Mouse (Mus musculus) heart, embryonic 12.5 days (tissue): ENCODE measurements around the gene Pum2. TPM values are rescaled to one million over a fixed set of nuclear protein-coding genes. Genes with fewer than 3 reads are reported as not detected.
"Not testable (repeated sequence)": the region's sequence is repeated elsewhere in the genome, so short reads cannot be mapped to it uniquely, and the experiment has no call there.

Source experiments
- ATAC-seq: fragments of 200-750 bp; cut with Nextera tagmentation; 2 replicates; pipeline ENCODE4 v1.8.0; 2017; ENCODE audit warnings: moderate TSS enrichment, moderate library complexity; ENCODE audit not compliant: insufficient number of reproducible peaks, low FRiP score
- H3K27ac ChIP-seq: fragments of 300-500 bp; sonication (generic); 2 replicates; pipeline ENCODE4 v1.5.1; 2016; ENCODE audit warnings: mild to moderate bottlenecking, moderate library complexity; ENCODE audit not compliant: poor library complexity, severe bottlenecking
- H3K27me3 ChIP-seq: fragments of 300-500 bp; sonication (generic); replicated peaks from 2 replicates; pipeline ENCODE4 v1.6.1; 2016; ENCODE audit warnings: mild to moderate bottlenecking, moderate library complexity
- H3K36me3 ChIP-seq: fragments of 300-500 bp; sonication (generic); 2 replicates; pipeline ENCODE4 v1.6.1; 2016; ENCODE audit warnings: mild to moderate bottlenecking, moderate library complexity
- H3K4me1 ChIP-seq: fragments of 300-500 bp; sonication (generic); replicated peaks from 2 replicates; pipeline ENCODE4 v1.6.1; 2016; ENCODE audit warnings: mild to moderate bottlenecking
- H3K4me2 ChIP-seq: fragments of 300-500 bp; sonication (generic); 2 replicates; pipeline ENCODE4 v1.6.1; 2016; ENCODE audit warnings: mild to moderate bottlenecking, moderate library complexity
- H3K4me3 ChIP-seq: fragments of 300-500 bp; sonication (generic); 2 replicates; pipeline ENCODE4 v1.5.1; 2016; ENCODE audit warnings: mild to moderate bottlenecking
- H3K9ac ChIP-seq: fragments of 300-500 bp; sonication (generic); 2 replicates; pipeline ENCODE4 v1.6.1; 2016; ENCODE audit warnings: mild to moderate bottlenecking, moderate library complexity
- H3K9me3 ChIP-seq: fragments of 300-500 bp; sonication (generic); replicated peaks from 2 replicates; pipeline ENCODE4 v1.6.1; 2016; ENCODE audit warnings: mild to moderate bottlenecking, moderate library complexity
- WGBS: fragments of 180-500 bp; shearing (Covaris S2); methylation state at CpG from one replicate; pipeline ENCODE4 v1.1.7; 2016; 5-methylcytosine and 5-hydroxymethylcytosine counted together
- polyA plus RNA-seq: library from polyadenylated mRNA; unstranded; fragments of >200 nt; fragmentation: Nextera tagmentation; extraction: Ambion mirVana; gene quantifications from 2 replicates; pipeline ENCODE4 v1.2.1, GENCODE M21; 2016

Gene Pum2
- polyA plus RNA-seq, 1 experiment from 2014 or later, result 37.3 TPM

DNA sequence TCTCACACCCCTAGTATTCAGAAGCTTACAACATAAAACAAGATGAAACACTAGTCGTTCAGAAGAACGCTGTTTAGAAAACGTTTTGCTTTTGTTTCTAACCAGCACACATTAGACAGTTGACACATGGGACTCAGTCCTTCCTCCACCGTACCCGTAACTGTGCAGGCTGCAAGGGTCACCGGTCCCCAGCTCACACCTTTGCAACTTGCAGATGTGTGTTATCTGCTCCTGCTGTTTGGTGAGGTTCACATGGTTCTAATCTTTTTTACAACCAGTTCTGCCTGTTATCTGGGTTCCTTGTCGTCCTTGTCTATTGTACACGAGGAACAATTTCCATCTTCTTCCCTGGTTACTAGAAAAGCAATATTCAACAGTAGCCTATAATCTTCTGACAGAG lies 25.7 kb upstream of the Pum2 start:
- not testable (repeated sequence) for H3K4me2 ChIP-seq, H3K9me3 ChIP-seq, H3K9ac ChIP-seq, H3K4me3 ChIP-seq, H3K36me3 ChIP-seq, H3K27ac ChIP-seq, H3K27me3 ChIP-seq, H3K4me1 ChIP-seq, ATAC-seq
- WGBS, result 42% methylated on average over 8 of the region's 8 CpGs

GRCm38 (mm10) chr12:8650027-8650426 lies 23.9 kb upstream of the Pum2 start:
- H3K9me3 ChIP-seq, H3K4me3 ChIP-seq, H3K27ac ChIP-seq, H3K27me3 ChIP-seq, ATAC-seq, H3K36me3 ChIP-seq, H3K4me1 ChIP-seq, H3K4me2 ChIP-seq, H3K9ac ChIP-seq: not testable (repeated sequence)
- 53% methylated on average over 3 of the region's 3 CpGs for WGBS

- no peaks in the 10 kb centered on the region for H3K36me3 ChIP-seq
- H3K4me1 ChIP-seq, result peaks cover 13% of the 10 kb centered on the region
- no peak overlapping the region for H3K9ac ChIP-seq
- no peak overlapping the region for H3K4me2 ChIP-seq
- H3K27ac ChIP-seq, result no peak overlapping the region
- no peak for ATAC-seq
- no peak overlapping the region for H3K4me3 ChIP-seq
- WGBS, result 77% methylated on average over 4 of the region's 4 CpGs
- H3K27me3 ChIP-seq, result no peaks in the 10 kb centered on the region
- H3K9me3 ChIP-seq, result no peaks in the 10 kb centered on the region
Observed at GRCm38 (mm10) chr12:8656596-8656995, 17.3 kb upstream of the Pum2 start.

- H3K4me2 ChIP-seq, result no peak overlapping the region
- no peak overlapping the region for H3K4me3 ChIP-seq
- H3K27ac ChIP-seq, result no peak overlapping the region
- peaks cover 13% of the 10 kb centered on the region for H3K4me1 ChIP-seq
- no peaks in the 10 kb centered on the region for H3K27me3 ChIP-seq
- no peaks in the 10 kb centered on the region for H3K9me3 ChIP-seq
- 68% methylated on average over 10 of the region's 10 CpGs for WGBS
- no peak for ATAC-seq
- H3K36me3 ChIP-seq, result no peaks in the 10 kb centered on the region
- H3K9ac ChIP-seq, result no peak overlapping the region
Observed at GRCm38 (mm10) chr12:8657116-8657515, 16.8 kb upstream of the Pum2 start.

GRCm38 (mm10) chr12:8657629-8658366 lies 16.1 kb upstream of the Pum2 start:
- 88% methylated on average over 6 of the region's 6 CpGs for WGBS
- Histone ChIP-seq H3K36me3 (no peaks in the 10 kb centered on the region), H3K27me3 (no peaks in the 10 kb centered on the region), H3K4me3 (no peak overlapping the region), H3K4me1 (peaks cover 13% of the 10 kb centered on the region), H3K27ac (no peak overlapping the region), H3K9me3 (no peaks in the 10 kb centered on the region), H3K9ac (no peak overlapping the region), H3K4me2 (no peak overlapping the region)
- ATAC-seq, result no peak

- H3K9ac ChIP-seq, result no peak overlapping the region
- no peak overlapping the region for H3K4me3 ChIP-seq
- whole genome bisulfite sequencing, result 77% methylated on average over 15 of the region's 15 CpGs
- H3K27ac ChIP-seq, result no peak overlapping the region
- no peaks in the 10 kb centered on the region for H3K27me3 ChIP-seq
- H3K4me2 ChIP-seq, result no peak overlapping the region
- no peaks in the 10 kb centered on the region for H3K9me3 ChIP-seq
- no peak for ATAC-seq
- H3K36me3 ChIP-seq, result no peaks in the 10 kb centered on the region
- peaks cover 13% of the 10 kb centered on the region for H3K4me1 ChIP-seq
Observed at GRCm38 (mm10) chr12:8659406-8660279, 14.3 kb upstream of the Pum2 start.

DNA sequence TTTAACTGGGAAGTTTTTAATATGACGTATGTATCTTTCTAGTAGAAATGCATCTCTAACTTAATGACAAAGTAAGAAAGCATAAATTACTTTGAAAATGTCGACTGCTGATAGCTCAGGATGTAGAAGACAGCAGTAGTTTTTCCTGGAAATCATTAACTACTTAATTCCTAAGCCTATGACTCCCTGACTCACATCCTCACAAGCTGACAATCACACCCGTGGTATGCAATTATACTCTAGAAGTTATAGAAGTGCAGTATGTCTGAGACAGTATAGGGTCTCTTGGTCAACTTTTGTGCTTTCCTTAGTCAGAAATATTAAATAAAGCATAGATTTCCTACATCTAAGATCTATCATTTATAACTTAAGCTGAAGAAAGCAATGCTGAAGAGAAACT lies 12.2 kb upstream of the Pum2 start:
- peaks cover 4% of the 10 kb centered on the region for H3K4me1 ChIP-seq
- H3K27ac ChIP-seq, result no peak overlapping the region
- H3K36me3 ChIP-seq, result no peaks in the 10 kb centered on the region
- no peaks in the 10 kb centered on the region for H3K9me3 ChIP-seq
- ATAC-seq, result no peak
- no peak overlapping the region for H3K4me2 ChIP-seq
- WGBS, result 57% methylated on average over 3 of the region's 3 CpGs
- H3K4me3 ChIP-seq, result no peak overlapping the region
- H3K27me3 ChIP-seq, result no peaks in the 10 kb centered on the region
- no peak overlapping the region for H3K9ac ChIP-seq

GRCm38 (mm10) chr12:8662175-8662574 lies 11.8 kb upstream of the Pum2 start:
- no peaks in the 10 kb centered on the region for H3K27me3 ChIP-seq
- no peaks in the 10 kb centered on the region for H3K9me3 ChIP-seq
- no peak overlapping the region for H3K27ac ChIP-seq
- no peaks in the 10 kb centered on the region for H3K36me3 ChIP-seq
- ATAC-seq, result no peak
- no peak overlapping the region for H3K4me2 ChIP-seq
- H3K4me1 ChIP-seq, result no peaks in the 10 kb centered on the region
- no peak overlapping the region for H3K4me3 ChIP-seq
- no peak overlapping the region for H3K9ac ChIP-seq
- 48% methylated on average over 2 of the region's 2 CpGs for WGBS

GRCm38 (mm10) chr12:8662721-8663120 lies 11.2 kb upstream of the Pum2 start:
- H3K4me2 ChIP-seq, result no peak overlapping the region
- H3K27ac ChIP-seq, result no peak overlapping the region
- H3K9ac ChIP-seq, result no peak overlapping the region
- no peak for ATAC-seq
- H3K4me3 ChIP-seq, result no peak overlapping the region
- H3K27me3 ChIP-seq, result no peaks in the 10 kb centered on the region
- no peaks in the 10 kb centered on the region for H3K9me3 ChIP-seq
- H3K4me1 ChIP-seq, result 0 out of 2 replicates have a peak, but pooled peaks cover 1% of the 10 kb centered on the region
- WGBS, result 72% methylated on average over 4 of the region's 4 CpGs
- no peaks in the 10 kb centered on the region for H3K36me3 ChIP-seq

GRCm38 (mm10) chr12:8667473-8668255 lies 6.3 kb upstream of the Pum2 start:
- no peak overlapping the region for H3K9ac ChIP-seq
- WGBS, result 72% methylated on average over 4 of the region's 4 CpGs
- 0 out of 2 replicates have a peak, but pooled peaks cover 10% of the 10 kb centered on the region for H3K4me1 ChIP-seq
- H3K9me3 ChIP-seq, result 0 out of 2 replicates have a peak, but pooled peaks cover 3% of the 10 kb centered on the region
- H3K27ac ChIP-seq, result no peak overlapping the region
- no peaks in the 10 kb centered on the region for H3K27me3 ChIP-seq
- H3K36me3 ChIP-seq, result no peaks in the 10 kb centered on the region
- H3K4me3 ChIP-seq, result no peak overlapping the region
- ATAC-seq, result no peak
- no peak overlapping the region for H3K4me2 ChIP-seq

DNA sequence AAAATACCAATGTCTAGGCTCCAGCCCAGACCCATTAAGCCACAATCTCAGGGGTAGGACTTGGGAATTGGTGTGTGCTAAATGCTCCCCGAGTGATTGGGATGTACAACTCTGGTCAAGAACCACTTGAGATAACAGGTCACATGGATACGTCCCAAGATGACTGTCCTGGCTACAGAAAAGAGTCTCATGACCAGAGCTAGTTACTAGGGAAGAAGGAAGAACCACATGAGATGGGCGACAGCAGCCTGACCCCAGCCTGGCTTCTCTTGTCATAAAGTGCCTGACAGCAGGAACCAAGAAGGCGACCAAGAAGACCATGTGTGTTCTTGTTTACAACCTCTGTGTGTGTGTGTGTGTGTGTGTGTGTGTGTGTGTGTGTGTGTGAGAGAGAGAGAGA lies 4.5 kb upstream of the Pum2 start:
- Histone ChIP-seq H3K9ac (no peak overlapping the region), H3K4me3 (no peak overlapping the region), H3K27ac (no peak overlapping the region), H3K27me3 (no peaks in the 10 kb centered on the region), H3K9me3 (0 out of 2 replicates have a peak, but pooled peaks cover 3% of the 10 kb centered on the region), H3K36me3 (no peaks in the 10 kb centered on the region), H3K4me1 (0 out of 2 replicates have a peak, but pooled peaks cover 16% of the 10 kb centered on the region), H3K4me2 (no peak overlapping the region)
- 51% methylated on average over 4 of the region's 4 CpGs for WGBS
- ATAC-seq, result no peak
